Mouse (Mus musculus) forelimb bud, embryonic 11.5 days (tissue): ENCODE measurements around the gene Gm35549.
"Not testable (repeated sequence)": the region's sequence is repeated elsewhere in the genome, so short reads cannot be mapped to it uniquely, and the experiment has no call there.

Experiments used
- DNase-seq: peaks from one replicate; pipeline ENCODE4 v3.0.0-alpha.2; 2012; ENCODE audit warnings: low read depth, low spot score

Gene Gm35549

GRCm38 (mm10) chr9:122843760-122844159, at the start of gene Gm35549:
Gm35549 (minus strand) TSS chr9:122844035.
- no peak for DNase-seq

- peak; percentile 65 for DNase-seq
Observed at GRCm38 (mm10) chr9:122886372-122887179, 42.7 kb upstream of the Gm35549 start.

- no peak for DNase-seq
Observed at GRCm38 (mm10) chr9:122885385-122885784, 41.5 kb upstream of the Gm35549 start, which contains the start of gene Zkscan7. Zkscan7 (plus strand) TSS chr9:122885685.

- DNase-seq, result no peak
Observed at GRCm38 (mm10) chr9:122875145-122875544, 31.3 kb upstream of the Gm35549 start.

- DNase-seq, result no peak
Observed at GRCm38 (mm10) chr9:122874653-122875052, 30.8 kb upstream of the Gm35549 start.

- DNase-seq, result no peak
Observed at GRCm38 (mm10) chr9:122872595-122872994, 28.8 kb upstream of the Gm35549 start.

GRCm38 (mm10) chr9:122866192-122866591, 22.4 kb upstream of the Gm35549 start:
- no peak for DNase-seq

- DNase-seq, result peak; percentile 89
Observed at GRCm38 (mm10) chr9:122865697-122866166, 21.9 kb upstream of the Gm35549 start, which contains the start of gene Zfp445. Zfp445 (minus strand) TSS chr9:122866006.

- DNase-seq, result no peak
Observed at GRCm38 (mm10) chr9:122864848-122865247, 21.0 kb upstream of the Gm35549 start.

- no peak for DNase-seq
Observed at GRCm38 (mm10) chr9:122863731-122864130, 19.9 kb upstream of the Gm35549 start.

GRCm38 (mm10) chr9:122860752-122861151, 16.9 kb upstream of the Gm35549 start:
- DNase-seq, result no peak

GRCm38 (mm10) chr9:122856716-122857115, 12.9 kb upstream of the Gm35549 start:
- DNase-seq, result no peak

- no peak for DNase-seq
Observed at GRCm38 (mm10) chr9:122855617-122856016, 11.8 kb upstream of the Gm35549 start.

- not testable (repeated sequence) for DNase-seq
Observed at GRCm38 (mm10) chr9:122855141-122855540, 11.3 kb upstream of the Gm35549 start.

GRCm38 (mm10) chr9:122854526-122854925, 10.7 kb upstream of the Gm35549 start:
- DNase-seq, result no peak

- not testable (repeated sequence) for DNase-seq
Observed at GRCm38 (mm10) chr9:122847811-122848311, 4.0 kb upstream of the Gm35549 start.

GRCm38 (mm10) chr9:122846156-122846555, 2.3 kb upstream of the Gm35549 start:
- no peak for DNase-seq

GRCm38 (mm10) chr9:122845621-122846020, 1.8 kb upstream of the Gm35549 start:
- no peak for DNase-seq

GRCm38 (mm10) chr9:122837680-122838079, 6.2 kb downstream of the Gm35549 start:
- peak; percentile 43 for DNase-seq

GRCm38 (mm10) chr9:122837216-122837615, 6.6 kb downstream of the Gm35549 start:
- no peak for DNase-seq

GRCm38 (mm10) chr9:122836790-122837189, 7.0 kb downstream of the Gm35549 start:
- DNase-seq, result peak; percentile 18

GRCm38 (mm10) chr9:122836126-122836525, 7.7 kb downstream of the Gm35549 start:
- DNase-seq, result peak; percentile 7

GRCm38 (mm10) chr9:122829826-122830380, 13.9 kb downstream of the Gm35549 start:
- no peak for DNase-seq
